8 mouse cellular contexts compared by ENCODE assay signal in the genomic region with DNA sequence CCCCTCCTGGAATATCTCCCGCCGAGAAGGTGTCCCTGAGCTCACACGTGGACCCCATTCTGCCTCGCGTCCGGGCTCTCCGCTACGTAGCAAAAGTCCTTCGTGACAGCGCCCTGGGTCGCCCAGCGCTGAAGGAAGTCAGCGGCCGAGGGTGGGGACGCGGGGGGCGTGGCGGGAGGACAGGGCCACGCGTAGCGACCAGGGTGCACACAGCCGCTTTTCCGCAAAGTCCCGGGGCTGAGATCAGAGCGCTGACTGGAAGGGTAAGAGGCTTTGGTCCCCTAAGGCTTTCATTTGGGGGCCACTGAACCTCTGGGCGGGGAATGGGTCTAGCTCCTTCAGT. TPM values are rescaled to one million over a fixed set of nuclear protein-coding genes. Genes with fewer than 3 reads are reported as not detected.
DNase-seq lines count a peak whose midpoint lies in the region; ATAC-seq and TF ChIP-seq lines count a peak whose summit lies in the region.

No protein-coding gene starts in this region.

- no peak for TF ChIP-seq POLR2A in lung, adult 2 months (IDR thresholded peaks at IDR 0.05; ENCODE audit: borderline replicate concordance, extremely low read depth, low read depth, low read length)

- under 1% methylated on average over 26 of the region's 26 CpGs for WGBS in intestine, embryonic 15.5 days
- WGBS in lung, adult 2 months: 1% methylated on average over 26 of the region's 26 CpGs
- WGBS in neural tube, embryonic 12.5 days: under 1% methylated on average over 26 of the region's 26 CpGs

- peak overlapping the region; percentile 93 for H3K4me2 ChIP-seq in intestine, embryonic 15.5 days (replicated peaks)
- peak overlapping the region; percentile 91 for H3K4me2 ChIP-seq in neural tube, embryonic 12.5 days (replicated peaks)

- TF ChIP-seq CTCF in lung, adult 2 months (IDR thresholded peaks at IDR 0.05; ENCODE audit: insufficient read depth, low read length): no peak

- peak; percentile 38 to 39 for DNase-seq in CD8-positive naive resting alpha-beta T cell, adult 2 months (ENCODE audit: low read depth in 2 of 2, low spot score in 2 of 2)
- peak; percentile 50 to 66 for DNase-seq in adrenal gland, postnatal 36 days
- peak; percentile 96 for DNase-seq in heart, adult 11 months
- DNase-seq in lung, adult 2 months: peak; percentile 17
- peak; percentile 44 for DNase-seq in urinary bladder, postnatal 14 days (ENCODE audit: low spot score)
- DNase-seq in layer of hippocampus, adult 11-12 months (ENCODE audit: low spot score): no peak

- no peaks in the 10 kb centered on the region for H3K36me3 ChIP-seq in intestine, embryonic 15.5 days
- no peaks in the 10 kb centered on the region for H3K36me3 ChIP-seq in neural tube, embryonic 12.5 days

- H3K9ac ChIP-seq in intestine, embryonic 15.5 days: peak overlapping the region; percentile 54
- H3K9ac ChIP-seq in neural tube, embryonic 12.5 days: peak overlapping the region; percentile 35; the same call in 1 of the 2 replicates

- H3K27me3 ChIP-seq in intestine, embryonic 15.5 days (replicated peaks): no peaks in the 10 kb centered on the region
- peaks cover 26% of the 10 kb centered on the region for H3K27me3 ChIP-seq in neural tube, embryonic 12.5 days (replicated peaks)

- peak; percentile 87 for ATAC-seq in intestine, embryonic 15.5 days
- peak; percentile 37 for ATAC-seq in neural tube, embryonic 12.5 days (ENCODE audit: low FRiP score, low read depth)

- H3K4me3 ChIP-seq in intestine, embryonic 15.5 days (replicated peaks): peak overlapping the region; percentile 48
- H3K4me3 ChIP-seq in lung, adult 2 months (replicated peaks; ENCODE audit: extremely low read depth, low read depth, low read length): peak overlapping the region; percentile 51
- peak overlapping the region; percentile 39 for H3K4me3 ChIP-seq in neural tube, embryonic 12.5 days

- H3K4me1 ChIP-seq in intestine, embryonic 15.5 days (replicated peaks): no peaks in the 10 kb centered on the region; the same call in 1 of the 2 replicates
- peaks cover 8% of the 10 kb centered on the region for H3K4me1 ChIP-seq in lung, adult 2 months (ENCODE audit: control insufficient read depth, insufficient read depth, low read length)
- peaks cover 19% of the 10 kb centered on the region for H3K4me1 ChIP-seq in neural tube, embryonic 12.5 days

- H3K9me3 ChIP-seq in intestine, embryonic 15.5 days: no peaks in the 10 kb centered on the region
- H3K9me3 ChIP-seq in neural tube, embryonic 12.5 days: no peaks in the 10 kb centered on the region; the same call in 1 of the 2 replicates

- peak overlapping the region; percentile 79 for H3K27ac ChIP-seq in intestine, embryonic 15.5 days
- H3K27ac ChIP-seq in neural tube, embryonic 12.5 days: no peak overlapping the region

RNA-seq across cellular contexts. Expression of a gene that starts 0.4 kb away (rescaled TPM):
- not detected for total RNA-seq in adrenal gland, postnatal 36 days (2021)
- polyA plus RNA-seq in intestine, embryonic 15.5 days (2015; fragmentation: Nextera tagmentation; extraction: Ambion mirVana): 7.9 and 8.3 TPM in 2 replicates
- 0.61 and 0.89 TPM in 2 replicates for polyA plus RNA-seq in lung, adult 2 months (2012; rRNA removed)
- polyA plus RNA-seq in neural tube, embryonic 12.5 days (2016; fragmentation: Nextera tagmentation; extraction: Ambion mirVana): 0.26 and 0.32 TPM in 2 replicates

RNA-seq across cellular contexts. Expression of a gene that starts 32.8 kb away (rescaled TPM):
- not detected for total RNA-seq in adrenal gland, postnatal 36 days (2021)
- polyA plus RNA-seq in intestine, embryonic 15.5 days (2015; fragmentation: Nextera tagmentation; extraction: Ambion mirVana): 30.5 and 38.5 TPM in 2 replicates
- polyA plus RNA-seq in lung, adult 2 months (2012; rRNA removed): 9.0 and 12.3 TPM in 2 replicates
- 1.9 and 2.2 TPM in 2 replicates for polyA plus RNA-seq in neural tube, embryonic 12.5 days (2016; fragmentation: Nextera tagmentation; extraction: Ambion mirVana)

RNA-seq across cellular contexts. Expression of a gene that starts 42.1 kb away (rescaled TPM):
- total RNA-seq in adrenal gland, postnatal 36 days (2021): under 1 TPM in 1 of 2 experiments, not detected in 1; 0.26 TPM
- 0.38 TPM in 1 of 2 replicates, not detected in the other for polyA plus RNA-seq in intestine, embryonic 15.5 days (2015; fragmentation: Nextera tagmentation; extraction: Ambion mirVana)
- 4.5 and 7.1 TPM in 2 replicates for polyA plus RNA-seq in lung, adult 2 months (2012; rRNA removed)
- 0.24 TPM in 1 of 2 replicates, not detected in the other for polyA plus RNA-seq in neural tube, embryonic 12.5 days (2016; fragmentation: Nextera tagmentation; extraction: Ambion mirVana)
